Mouse (Mus musculus) kidney, adult 9 months (tissue): ENCODE data around the gene Gpr19.
A peak's percentile ranks its signal among the peaks of the same experiment; 100 is the strongest.

ENCODE experiments used
- DNase-seq: peaks from one replicate; pipeline ENCODE4 v3.0.0; 2022

Gpr19 gene

GRCm38 (mm10) chr6:134846308-134846707, 52.1 kb downstream of the Gpr19 start:
- DNase-seq = no peak

GRCm38 (mm10) chr6:134845726-134846125, 52.7 kb downstream of the Gpr19 start:
- no peak for DNase-seq

GRCm38 (mm10) chr6:134840346-134840745, 58.0 kb downstream of the Gpr19 start:
- no peak for DNase-seq

- no peak for DNase-seq
Observed at GRCm38 (mm10) chr6:134838111-134838510, 60.3 kb downstream of the Gpr19 start.

- DNase-seq = no peak
Observed at GRCm38 (mm10) chr6:134834585-134835251, 63.7 kb downstream of the Gpr19 start.

DNA sequence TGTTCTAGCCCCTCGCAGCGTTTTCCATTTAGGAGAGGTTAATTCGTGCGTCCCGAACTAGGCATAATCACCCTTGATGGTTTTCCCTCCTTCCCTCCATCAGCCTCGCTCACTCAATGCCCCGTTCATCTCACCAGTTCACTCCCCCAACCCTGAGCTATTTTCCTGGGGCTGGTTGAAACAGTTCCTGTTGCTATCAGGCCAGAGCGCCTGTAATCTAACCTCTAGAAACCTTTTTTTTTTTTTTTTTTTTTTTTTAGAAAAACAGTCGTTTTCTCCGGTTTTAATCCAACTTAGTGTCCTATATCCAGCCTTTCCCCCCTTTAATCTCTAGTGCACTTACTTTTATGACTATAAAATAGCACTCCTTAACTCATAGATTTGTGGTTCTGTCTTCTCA, 67.6 kb downstream of the Gpr19 start:
- DNase-seq = no peak

GRCm38 (mm10) chr6:134829786-134830700, 68.3 kb downstream of the Gpr19 start, which contains the start of gene Crebl2:
Gene Crebl2 (plus strand): TSS chr6:134830154.
- DNase-seq = peak; percentile 100

DNA sequence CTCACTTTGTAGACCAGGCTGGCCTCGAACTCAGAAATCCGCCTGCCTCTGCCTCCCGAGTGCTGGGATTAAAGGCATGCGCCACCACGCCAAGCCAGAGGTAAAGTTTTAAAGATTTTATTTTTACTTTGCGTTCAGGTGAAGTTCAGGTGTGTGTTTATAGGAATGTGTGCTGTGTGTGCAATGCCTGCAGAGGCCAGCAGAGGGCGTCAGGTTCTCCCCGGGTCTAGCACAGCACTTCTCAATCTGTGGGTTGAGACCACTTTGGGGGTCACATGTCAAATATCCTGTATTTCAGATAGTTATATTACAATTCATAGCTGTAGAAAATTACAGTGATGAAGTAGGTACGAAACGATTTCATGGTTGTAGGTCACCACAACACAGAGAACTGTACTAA, 75.5 kb downstream of the Gpr19 start:
- DNase-seq = no peak

GRCm38 (mm10) chr6:134820411-134820810, 78.0 kb downstream of the Gpr19 start:
- no peak for DNase-seq

- DNase-seq = no peak
Observed at GRCm38 (mm10) chr6:134819741-134820140, 78.6 kb downstream of the Gpr19 start.
